Mouse (Mus musculus) intestine, postnatal 0 days (tissue): ENCODE results near the gene Myh10. TPM values are rescaled to one million over a fixed set of nuclear protein-coding genes. Genes with fewer than 3 reads are reported as not detected.

ENCODE experiments used
- ATAC-seq: fragments of 200-750 bp; cut with Nextera tagmentation; 2 replicates; pipeline ENCODE4 v1.8.0; 2017; ENCODE audit warnings: mild to moderate bottlenecking, moderate TSS enrichment, moderate library complexity
- H3K27ac ChIP-seq: fragments of 300-500 bp; sonication (generic); 2 replicates; pipeline ENCODE4 v1.5.1; 2014; ENCODE audit warnings: mild to moderate bottlenecking, low read depth, low read length, moderate library complexity
- H3K27me3 ChIP-seq: fragments of 300-500 bp; sonication (generic); replicated peaks from 2 replicates; pipeline ENCODE4 v1.6.1; 2014; ENCODE audit warnings: low read length, mixed read lengths; ENCODE audit not compliant: control insufficient read depth, insufficient read depth
- H3K36me3 ChIP-seq: fragments of 300-500 bp; sonication (generic); 2 replicates; pipeline ENCODE4 v1.6.1; 2014; ENCODE audit warnings: mild to moderate bottlenecking, moderate library complexity; ENCODE audit not compliant: control insufficient read depth, insufficient read depth
- H3K4me1 ChIP-seq: fragments of 300-500 bp; sonication (generic); replicated peaks from 2 replicates; pipeline ENCODE4 v1.6.1; 2014; ENCODE audit warnings: antibody characterized with exemption, low read length, mixed read lengths; ENCODE audit not compliant: control insufficient read depth, insufficient read depth
- H3K4me2 ChIP-seq: fragments of 300-500 bp; sonication (generic); replicated peaks from 2 replicates; pipeline ENCODE4 v1.6.1; 2014; ENCODE audit warnings: low read depth, mild to moderate bottlenecking, moderate library complexity
- H3K4me3 ChIP-seq: fragments of 300-500 bp; sonication (generic); 2 replicates; pipeline ENCODE4 v1.5.1; 2014; ENCODE audit warnings: low read depth, low read length
- H3K9ac ChIP-seq: fragments of 300-500 bp; sonication (generic); 2 replicates; pipeline ENCODE4 v1.6.1; 2014; ENCODE audit warnings: mild to moderate bottlenecking, low read depth, low read length
- H3K9me3 ChIP-seq: fragments of 300-500 bp; sonication (generic); 2 replicates; pipeline ENCODE4 v1.6.1; 2016; ENCODE audit warnings: mixed run types; ENCODE audit not compliant: control insufficient read depth
- CTCF ChIP-seq: sonication (generic); IDR thresholded peaks from 2 replicates; pipeline ENCODE4 v1.5.1; 2016; ENCODE audit warnings: low read depth, mild to moderate bottlenecking, control low read depth, antibody characterized with exemption, moderate library complexity
- WGBS: fragments of 180-500 bp; shearing (Covaris S2); extraction: QIAGEN DNeasy Blood & Tissue Kit; methylation state at CpG from one replicate; pipeline ENCODE4 v1.1.7; 2014; 5-methylcytosine and 5-hydroxymethylcytosine counted together
- polyA plus RNA-seq: library from polyadenylated mRNA; unstranded; fragments of >200 nt; fragmentation: Nextera tagmentation; extraction: Ambion mirVana; gene quantifications from 2 replicates; pipeline ENCODE4 v1.2.1, GENCODE M21; 2015

The Myh10 gene
- polyA plus RNA-seq, 1 experiment from 2014 or later: 16.7 TPM

- 62% methylated on average over 7 of the region's 7 CpGs for WGBS
- H3K4me2 ChIP-seq: peak overlapping the region; percentile 77
- H3K27ac ChIP-seq: no peak overlapping the region
- no peak for TF ChIP-seq CTCF
- no peak overlapping the region for H3K4me3 ChIP-seq
- H3K4me1 ChIP-seq: 0 out of 2 replicates have a peak, but pooled peaks cover 2% of the 10 kb centered on the region
- H3K27me3 ChIP-seq: no peaks in the 10 kb centered on the region
- H3K9me3 ChIP-seq: no peaks in the 10 kb centered on the region
- H3K9ac ChIP-seq: no peak overlapping the region
- H3K36me3 ChIP-seq: no peaks in the 10 kb centered on the region
- no peak for ATAC-seq
These were observed 159.5 kb downstream of the Myh10 start for GRCm38 (mm10) chr11:68850862-68851261.

GRCm38 (mm10) chr11:68851644-68852485 lies 160.5 kb downstream of the Myh10 start:
- Histone ChIP-seq H3K9me3 (no peaks in the 10 kb centered on the region), H3K36me3 (no peaks in the 10 kb centered on the region), H3K4me3 (peak overlapping the region; percentile 99), H3K27ac (peak overlapping the region; percentile 100), H3K27me3 (no peaks in the 10 kb centered on the region), H3K4me2 (peak overlapping the region; percentile 77), H3K9ac (peak overlapping the region; percentile 99), H3K4me1 (0 out of 2 replicates have a peak, but pooled peaks cover 2% of the 10 kb centered on the region)
- no peak for ATAC-seq
- TF ChIP-seq CTCF: no peak
- WGBS: 1% methylated on average over 13 of the region's 13 CpGs

GRCm38 (mm10) chr11:68852486-68852901 lies 161.1 kb downstream of the Myh10 start:
- no peaks in the 10 kb centered on the region for H3K9me3 ChIP-seq
- no peaks in the 10 kb centered on the region for H3K27me3 ChIP-seq
- H3K4me3 ChIP-seq: peak overlapping the region; percentile 99
- H3K27ac ChIP-seq: peak overlapping the region; percentile 100
- no peak for TF ChIP-seq CTCF
- peak overlapping the region; percentile 99 for H3K9ac ChIP-seq
- 0 out of 2 replicates have a peak, but pooled peaks cover 2% of the 10 kb centered on the region for H3K4me1 ChIP-seq
- H3K4me2 ChIP-seq: peak overlapping the region; percentile 77
- peak; percentile 79 for ATAC-seq
- WGBS: under 1% methylated on average over 34 of the region's 36 CpGs
- no peaks in the 10 kb centered on the region for H3K36me3 ChIP-seq

GRCm38 (mm10) chr11:68852932-68853409 lies 161.6 kb downstream of the Myh10 start:
- H3K4me3 ChIP-seq: peak overlapping the region; percentile 99
- H3K27ac ChIP-seq: peak overlapping the region; percentile 100
- peak; percentile 99 for ATAC-seq
- peak overlapping the region; percentile 99 for H3K9ac ChIP-seq
- peak; percentile 18 for TF ChIP-seq CTCF
- 0 out of 2 replicates have a peak, but pooled peaks cover 2% of the 10 kb centered on the region for H3K4me1 ChIP-seq
- no peaks in the 10 kb centered on the region for H3K27me3 ChIP-seq
- peak overlapping the region; percentile 77 for H3K4me2 ChIP-seq
- WGBS: under 1% methylated on average over 42 of the region's 42 CpGs
- H3K9me3 ChIP-seq: no peaks in the 10 kb centered on the region
- no peaks in the 10 kb centered on the region for H3K36me3 ChIP-seq

- Histone ChIP-seq H3K27me3 (no peaks in the 10 kb centered on the region), H3K4me2 (peak overlapping the region; percentile 77), H3K9me3 (no peaks in the 10 kb centered on the region), H3K36me3 (no peaks in the 10 kb centered on the region), H3K4me1 (0 out of 2 replicates have a peak, but pooled peaks cover 2% of the 10 kb centered on the region), H3K27ac (peak overlapping the region; percentile 100), H3K9ac (peak overlapping the region; percentile 99), H3K4me3 (peak overlapping the region; percentile 99)
- WGBS: 23% methylated on average over 14 of the region's 14 CpGs
- peak; percentile 10; the same call in 1 of the 2 replicates for ATAC-seq
- peak; percentile 38 for TF ChIP-seq CTCF
These were observed 162.4 kb downstream of the Myh10 start for GRCm38 (mm10) chr11:68853611-68854401.

GRCm38 (mm10) chr11:68854621-68855020 lies 163.3 kb downstream of the Myh10 start:
- Histone ChIP-seq H3K4me3 (no peak overlapping the region), H3K27me3 (no peaks in the 10 kb centered on the region), H3K36me3 (no peaks in the 10 kb centered on the region), H3K9ac (no peak overlapping the region), H3K4me1 (0 out of 2 replicates have a peak, but pooled peaks cover 2% of the 10 kb centered on the region), H3K4me2 (no peak overlapping the region), H3K9me3 (no peaks in the 10 kb centered on the region), H3K27ac (no peak overlapping the region; the same call in 1 of the 2 replicates)
- 53% methylated on average over 3 of the region's 3 CpGs for WGBS
- no peak for ATAC-seq
- TF ChIP-seq CTCF: no peak
